Mouse (Mus musculus): ENCODE results near the gene Egfr. TPM values are rescaled to one million over a fixed set of nuclear protein-coding genes. Genes with fewer than 3 reads are reported as not detected.

Egfr gene
- total and polyA plus RNA-seq, 3 experiments = 0.26 TPM; not detected in 2

GRCm38 (mm10) chr11:16905012-16905332, 153.0 kb downstream of the Egfr start:
- Histone ChIP-seq H3K9me3 (replicated peaks; ENCODE audit: low read length) (no peaks in the 10 kb centered on the region), H3K9ac (ENCODE audit: insufficient read depth, low read depth) (no peak overlapping the region), H3K4me3 (replicated peaks in 1 of 3; ENCODE audit: low read depth in 2 of 3, low read length in 2 of 3, poor library complexity in 1 of 3) (no peak overlapping the region), H3K27me3 (replicated peaks) (no peaks in the 10 kb centered on the region), H3K4me1 (ENCODE audit: control insufficient read depth in 1 of 2, insufficient read depth in 2 of 2) (peaks cover 0 to 2% of the 10 kb centered on the region in 2 experiments; a peak in 1 of 4 replicates), H3K4me2 (ENCODE audit: insufficient read depth, low read depth, poor library complexity, severe bottlenecking) (no peak overlapping the region), H3K79me2 (replicated peaks; ENCODE audit: control insufficient read depth, extremely low read depth, insufficient read depth, poor library complexity, severe bottlenecking) (no peaks in the 10 kb centered on the region), H3K36me3 (replicated peaks in 1 of 2; ENCODE audit: control insufficient read depth in 1 of 2, insufficient read depth in 1 of 2, low read length in 1 of 2) (no peaks in the 10 kb centered on the region), H3K27ac (ENCODE audit: insufficient read depth, low read depth) (no peak overlapping the region)
- DNase-seq (ENCODE audit: extremely low read depth) = no peak
- TF ChIP-seq TCF12 (IDR thresholded peaks at IDR 0.05; ENCODE audit: low read depth, low read length) = no peak
- no peak for TF ChIP-seq NELFE (IDR thresholded peaks at IDR 0.05; ENCODE audit: low read depth, low read length)
- dilution Hi-C loops (cut with MboI; ENCODE audit: extremely low pct_ligation_motif_present, extremely low pct_unique_long_range_greater_than_20kb, low sequenced_read_pairs) (no loop called here), in situ Hi-C loops (cut with MboI; ENCODE audit: low pct_ligation_motif_present, low pct_unique_long_range_greater_than_20kb, low sequenced_read_pairs) (no loop called here)

DNA sequence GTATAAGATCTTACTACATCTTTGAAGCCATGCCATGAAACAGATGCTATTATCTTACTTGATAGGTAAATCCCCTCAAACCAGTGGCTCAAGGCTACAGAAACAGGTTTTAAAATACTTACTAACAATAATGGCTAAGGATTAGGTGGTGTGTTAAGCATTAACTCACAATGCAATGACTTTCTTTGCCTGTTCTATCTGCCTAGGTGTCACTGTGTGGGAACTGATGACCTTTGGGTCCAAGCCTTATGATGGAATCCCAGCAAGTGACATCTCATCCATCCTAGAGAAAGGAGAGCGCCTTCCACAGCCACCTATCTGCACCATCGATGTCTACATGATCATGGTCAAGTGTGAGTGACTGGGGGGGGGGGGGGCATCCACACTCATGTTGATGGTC, 154.5 kb downstream of the Egfr start:
- Histone ChIP-seq H3K4me3 (replicated peaks in 1 of 3; ENCODE audit: low read depth in 2 of 3, low read length in 2 of 3, poor library complexity in 1 of 3) (no peak overlapping the region), H3K4me2 (ENCODE audit: insufficient read depth, low read depth, poor library complexity, severe bottlenecking) (no peak overlapping the region), H3K4me1 (ENCODE audit: control insufficient read depth in 1 of 2, insufficient read depth in 2 of 2) (peaks cover 0 to 2% of the 10 kb centered on the region in 2 experiments; a peak in 1 of 4 replicates), H3K27me3 (replicated peaks) (no peaks in the 10 kb centered on the region), H3K36me3 (replicated peaks in 1 of 2; ENCODE audit: control insufficient read depth in 1 of 2, insufficient read depth in 1 of 2, low read length in 1 of 2) (no peaks in the 10 kb centered on the region), H3K9me3 (replicated peaks; ENCODE audit: low read length) (no peaks in the 10 kb centered on the region), H3K27ac (ENCODE audit: insufficient read depth, low read depth) (no peak overlapping the region), H3K79me2 (replicated peaks; ENCODE audit: control insufficient read depth, extremely low read depth, insufficient read depth, poor library complexity, severe bottlenecking) (no peaks in the 10 kb centered on the region), H3K9ac (ENCODE audit: insufficient read depth, low read depth) (no peak overlapping the region)
- dilution Hi-C loops (cut with MboI; ENCODE audit: extremely low pct_ligation_motif_present, extremely low pct_unique_long_range_greater_than_20kb, low sequenced_read_pairs) (no loop called here), in situ Hi-C loops (cut with MboI; ENCODE audit: low pct_ligation_motif_present, low pct_unique_long_range_greater_than_20kb, low sequenced_read_pairs) (no loop called here)
- TF ChIP-seq POLR2A (IDR thresholded peaks at IDR 0.05; ENCODE audit: low read depth, low read length) (no peak), TBP (conservative IDR thresholded peaks at IDR 0.05; ENCODE audit: low read depth, low read length) (no peak), MAZ (IDR thresholded peaks at IDR 0.05; ENCODE audit: low read depth, low read length) (no peak), EP300 (IDR thresholded peaks at IDR 0.05; ENCODE audit: low read length) (no peak), CTCF (conservative IDR thresholded peaks at IDR 0.05 in 1 of 2, IDR thresholded peaks at IDR 0.05 in 1 of 2; ENCODE audit: low read depth in 2 of 2, low read length in 2 of 2) (no peak), RAD21 (IDR thresholded peaks at IDR 0.05; ENCODE audit: low read depth, low read length) (no peak), CHD1 (IDR thresholded peaks at IDR 0.05; ENCODE audit: low read depth, low read length) (no peak), SIN3A (IDR thresholded peaks at IDR 0.05; ENCODE audit: low read length) (no peak), ETS1 (conservative IDR thresholded peaks at IDR 0.05; ENCODE audit: low read depth, low read length) (no peak), ELF1 (IDR thresholded peaks at IDR 0.05; ENCODE audit: low read depth, low read length) (no peak), RCOR1 (conservative IDR thresholded peaks at IDR 0.05; ENCODE audit: low read depth, low read length) (no peak), MXI1 (IDR thresholded peaks at IDR 0.05; ENCODE audit: low read depth, low read length) (no peak), ZMIZ1 (IDR thresholded peaks at IDR 0.05; ENCODE audit: low read depth, low read length) (no peak), NRF1 (IDR thresholded peaks at IDR 0.05; ENCODE audit: low read depth, low read length) (no peak), E2F4 (IDR thresholded peaks at IDR 0.05; ENCODE audit: insufficient replicate concordance, low read depth, low read length) (no peak)
- no peak for DNase-seq (ENCODE audit: extremely low read depth)

Measured in CH12.LX (cell line).